Mouse (Mus musculus): ENCODE measurements around the gene Tanc2.
A peak's percentile ranks its signal among the peaks of the same experiment; 100 is the strongest.

The Tanc2 gene

DNA sequence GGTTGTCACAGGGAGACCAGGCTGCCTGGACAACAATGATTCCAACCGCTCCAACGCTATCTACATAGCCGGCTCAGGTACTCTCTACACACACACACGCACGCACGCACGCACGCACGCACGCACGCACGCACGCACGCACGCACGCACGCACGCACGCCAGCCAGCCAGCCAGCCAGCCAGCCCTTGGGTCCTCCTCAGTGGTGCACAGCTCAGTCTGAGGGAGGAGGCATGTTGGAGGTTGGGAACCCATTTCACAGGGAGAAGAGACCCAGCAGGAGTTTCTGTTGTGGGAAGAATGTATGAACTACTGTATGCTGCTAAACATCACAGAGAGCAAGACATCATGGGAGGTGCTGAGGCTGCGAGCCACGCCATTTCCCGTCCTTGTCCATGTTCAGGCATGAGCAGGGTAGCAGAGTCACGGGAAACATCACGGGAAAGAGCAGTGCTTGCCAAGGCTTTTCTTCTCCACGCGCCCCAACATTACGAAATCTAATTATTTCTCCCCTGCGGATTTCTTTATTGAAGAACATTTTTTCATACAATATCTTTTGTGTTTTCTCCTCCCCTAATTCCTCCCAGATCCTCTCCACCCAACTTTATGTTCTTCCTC, 366.1 kb downstream of the Tanc2 start:
- no peak for DNase-seq

DNA sequence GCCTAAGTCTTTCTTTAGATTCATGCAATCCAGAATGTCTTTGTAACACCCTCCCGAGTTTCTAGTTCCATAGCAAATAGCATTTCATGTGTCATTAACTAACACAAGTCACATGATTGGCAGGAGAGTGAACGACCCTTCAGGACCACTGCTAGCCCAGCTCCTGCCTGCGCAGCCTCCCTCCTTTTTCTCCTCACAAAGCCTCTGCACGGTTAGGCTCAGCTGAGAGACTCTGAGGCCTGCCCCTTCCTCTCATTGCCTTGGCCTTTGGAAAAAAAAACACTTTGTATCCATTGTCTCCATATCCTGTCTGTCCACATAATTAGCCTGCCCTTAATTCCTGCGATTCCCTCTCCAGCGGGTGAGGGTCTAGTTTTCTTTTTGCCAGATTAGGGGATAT, 367.7 kb downstream of the Tanc2 start:
- no peak for DNase-seq

DNA sequence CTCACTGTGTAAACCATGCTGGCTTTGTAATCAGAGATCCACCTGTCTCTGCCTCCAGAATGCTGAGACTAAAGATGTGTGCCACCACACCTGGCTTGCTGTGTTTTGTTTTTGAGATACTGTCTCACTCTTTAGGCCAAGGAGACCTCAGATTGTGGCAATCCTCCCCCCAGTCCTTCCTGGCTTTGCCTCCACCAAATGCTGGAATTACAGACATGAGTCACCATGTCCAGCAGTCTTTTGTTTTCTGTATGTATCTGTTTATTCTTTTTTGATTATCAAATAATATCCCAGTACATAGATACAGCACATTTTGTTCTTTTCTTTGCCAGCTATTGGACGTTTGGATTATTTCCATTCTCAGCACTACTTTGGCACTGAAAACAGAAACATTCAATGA, 368.8 kb downstream of the Tanc2 start:
- no peak for DNase-seq

DNA sequence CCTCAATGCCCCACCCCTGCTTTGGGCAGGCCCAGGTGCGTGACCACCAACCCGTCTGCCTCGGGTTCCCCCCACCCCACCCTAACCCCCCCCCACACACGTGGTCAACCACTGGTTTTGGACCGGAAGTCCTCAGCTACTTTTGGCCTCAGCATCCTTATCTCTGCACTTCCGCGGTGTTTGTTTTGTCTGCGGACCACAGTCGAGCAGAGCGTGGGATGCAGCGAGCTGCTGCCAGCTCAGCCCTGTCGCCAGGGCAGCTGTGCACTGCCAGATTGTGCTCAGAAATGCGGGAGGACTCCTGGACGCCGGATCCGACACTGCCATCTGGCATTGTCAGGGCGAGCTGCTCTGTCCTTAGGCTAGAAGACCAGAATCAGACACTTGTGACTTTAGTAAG, 369.6 kb downstream of the Tanc2 start:
- DNase-seq: no peak

DNA sequence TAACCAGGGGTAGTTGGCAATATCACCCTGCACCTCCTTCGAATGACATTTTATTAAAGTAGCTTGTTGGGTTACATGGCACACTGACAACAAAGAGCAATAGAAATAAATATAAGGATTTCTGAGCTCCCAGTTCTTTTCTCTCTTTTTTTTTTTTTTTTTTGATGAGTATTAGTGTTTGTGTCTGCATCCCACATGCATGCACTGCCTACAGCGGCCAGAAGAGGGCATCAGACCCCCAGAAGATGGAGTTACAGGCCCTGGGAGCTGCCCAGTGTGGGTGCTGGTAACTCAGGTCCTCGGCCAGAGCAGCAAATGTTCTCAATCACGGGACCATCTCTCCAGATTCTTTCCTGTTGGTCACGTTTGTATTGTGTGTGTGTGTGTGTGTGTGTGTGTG, 374.9 kb downstream of the Tanc2 start:
- no peak for DNase-seq

DNA sequence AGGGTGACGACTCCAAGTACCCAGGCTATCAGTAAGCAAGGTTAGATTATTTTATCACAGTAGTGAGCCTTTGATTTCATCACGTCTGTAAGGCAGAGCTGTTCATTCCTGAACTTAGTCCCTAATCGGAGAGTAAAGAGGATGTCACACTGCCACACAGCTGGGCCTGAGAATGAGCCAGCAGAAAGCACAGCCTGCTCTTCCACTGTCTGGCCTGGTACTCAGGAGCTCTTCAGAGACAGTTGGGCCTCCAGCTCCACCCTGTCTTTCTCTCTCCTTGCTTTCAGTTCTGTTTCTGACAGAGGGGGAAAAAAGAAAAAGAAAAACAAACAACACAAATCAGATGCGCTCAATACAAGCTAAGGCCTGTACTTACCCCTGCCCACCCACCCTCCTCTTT, 376.5 kb downstream of the Tanc2 start:
- no peak for DNase-seq

DNA sequence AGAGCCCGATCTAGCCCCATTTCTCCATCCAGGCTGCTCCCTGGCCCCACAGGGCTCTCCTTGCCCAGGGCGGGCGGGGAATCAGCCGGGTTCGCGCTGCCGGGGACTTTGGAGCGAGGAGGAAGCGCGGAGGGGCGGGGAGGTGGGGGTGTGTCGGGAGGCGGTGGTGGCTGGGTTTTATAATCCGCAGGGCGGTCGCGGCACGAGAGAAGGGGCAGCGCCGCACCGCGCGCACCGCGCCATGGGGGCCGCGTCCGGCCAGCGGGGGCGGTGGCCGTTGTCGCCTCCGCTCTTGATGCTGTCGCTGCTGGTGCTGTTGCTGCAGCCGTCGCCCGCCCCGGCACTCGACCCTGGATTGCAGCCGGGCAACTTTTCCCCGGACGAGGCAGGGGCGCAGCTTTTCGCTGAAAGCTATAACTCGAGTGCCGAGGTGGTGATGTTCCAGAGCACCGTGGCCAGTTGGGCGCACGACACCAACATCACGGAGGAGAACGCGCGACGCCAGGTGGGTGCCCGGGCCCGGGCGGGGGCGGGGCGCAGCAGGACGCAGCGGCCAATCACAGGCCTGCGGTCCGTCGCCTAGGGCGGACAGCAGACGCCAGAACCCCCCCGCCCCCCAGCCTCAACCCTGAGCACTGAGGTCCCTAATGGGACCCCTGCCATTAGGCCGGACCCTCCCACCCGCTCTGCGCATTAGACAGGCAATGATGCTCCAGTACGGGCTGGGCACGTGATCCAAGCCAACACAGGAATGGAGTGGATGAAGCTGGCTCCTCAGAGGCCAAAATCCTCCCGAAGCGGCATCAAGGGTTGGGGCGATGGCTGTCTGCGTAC, 378.2 kb downstream of the Tanc2 start, which contains the start of gene Ace:
TSS of gene Ace (plus strand) at position 205 of the 834 bp plus-strand sequence.
- peak; percentile 77 for DNase-seq

DNA sequence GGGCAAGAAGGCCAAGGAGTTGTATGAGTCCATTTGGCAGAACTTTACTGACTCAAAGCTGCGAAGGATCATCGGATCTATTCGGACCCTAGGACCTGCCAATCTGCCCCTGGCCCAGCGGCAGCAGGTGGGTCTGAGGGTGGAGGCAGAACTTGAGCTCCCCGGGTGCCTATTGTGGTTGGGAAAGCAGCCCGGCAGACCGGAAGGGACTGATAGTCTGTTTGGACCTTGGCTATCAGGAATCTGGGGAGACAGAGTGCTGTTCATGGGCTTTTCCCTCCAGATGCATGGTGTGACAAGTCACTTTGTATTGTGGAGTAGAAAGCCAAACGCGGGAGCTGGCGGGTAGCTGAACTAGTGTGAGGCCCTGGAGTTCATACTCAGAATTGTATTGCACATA, 379.2 kb downstream of the Tanc2 start:
- no peak for DNase-seq

DNA sequence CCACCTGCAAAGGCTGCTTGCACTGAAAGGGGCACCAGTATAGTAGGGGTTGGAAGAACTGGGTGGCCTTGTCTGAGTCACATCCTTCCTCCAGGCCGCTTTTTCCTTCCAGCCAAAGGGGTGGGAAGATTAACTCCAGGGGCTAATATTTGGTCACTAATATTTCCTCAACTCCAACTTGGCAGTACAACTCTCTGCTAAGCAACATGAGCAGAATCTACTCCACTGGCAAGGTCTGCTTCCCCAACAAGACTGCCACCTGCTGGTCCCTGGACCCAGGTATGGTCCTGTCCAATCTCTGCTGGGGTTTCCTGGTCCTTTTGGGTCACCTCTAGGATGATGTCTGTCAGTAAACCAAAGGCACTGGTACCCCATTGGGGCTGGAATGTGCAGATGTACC, 379.7 kb downstream of the Tanc2 start:
- DNase-seq: peak; percentile 81

DNA sequence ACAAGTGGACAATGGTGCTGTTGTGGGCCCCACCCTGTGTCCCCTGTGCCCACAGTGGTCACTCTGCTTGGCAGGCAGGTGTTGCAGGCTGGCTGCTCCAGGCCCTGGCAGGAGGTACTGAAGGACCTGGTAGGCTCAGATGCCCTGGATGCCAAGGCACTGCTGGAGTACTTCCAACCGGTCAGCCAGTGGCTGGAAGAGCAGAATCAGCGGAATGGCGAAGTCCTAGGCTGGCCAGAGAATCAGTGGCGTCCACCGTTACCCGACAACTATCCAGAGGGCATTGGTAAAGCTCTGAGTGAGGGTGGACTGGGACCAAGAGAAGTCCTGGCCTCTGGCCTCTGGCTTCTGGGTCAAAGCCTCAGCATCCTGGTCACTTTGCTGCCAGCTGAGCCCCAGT, 384.8 kb downstream of the Tanc2 start:
- peak; percentile 44 for DNase-seq

DNA sequence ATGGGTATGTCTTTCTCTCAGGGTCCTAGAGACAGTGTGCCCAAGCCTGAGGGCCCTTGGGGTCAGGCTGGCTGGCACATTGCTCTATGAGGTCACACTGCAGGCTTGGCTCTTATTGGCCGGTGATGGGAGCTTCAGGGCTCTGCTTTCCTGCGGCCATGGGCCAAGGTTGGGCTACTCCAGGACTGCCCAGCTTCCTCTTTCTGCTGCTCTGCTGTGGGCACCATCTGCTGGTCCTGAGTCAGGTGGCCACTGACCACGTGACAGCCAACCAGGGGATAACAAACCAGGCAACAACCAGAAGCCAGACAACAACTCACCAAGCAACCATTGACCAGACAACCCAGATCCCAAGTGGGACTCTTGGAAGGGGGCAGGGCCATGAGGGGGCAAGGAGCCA, 385.3 kb downstream of the Tanc2 start:
- no peak for DNase-seq

DNA sequence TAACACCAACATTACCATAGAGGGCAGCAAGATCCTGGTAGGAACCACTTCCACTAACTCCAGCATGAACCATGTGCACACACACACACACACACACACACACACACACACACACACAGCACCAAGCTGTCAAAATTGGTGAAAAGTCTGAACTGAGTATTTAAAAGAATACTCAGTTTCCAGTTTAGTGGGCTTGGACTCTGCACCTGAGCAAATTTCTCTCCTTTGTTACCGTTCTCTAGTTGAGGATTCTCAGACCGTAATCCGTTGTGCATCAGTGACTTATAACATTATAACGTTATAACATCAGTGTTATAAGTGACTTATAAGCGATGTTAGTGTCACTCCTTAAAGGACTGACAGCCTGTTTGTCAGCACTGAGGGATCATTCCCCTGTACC, 385.9 kb downstream of the Tanc2 start:
- DNase-seq: no peak

DNA sequence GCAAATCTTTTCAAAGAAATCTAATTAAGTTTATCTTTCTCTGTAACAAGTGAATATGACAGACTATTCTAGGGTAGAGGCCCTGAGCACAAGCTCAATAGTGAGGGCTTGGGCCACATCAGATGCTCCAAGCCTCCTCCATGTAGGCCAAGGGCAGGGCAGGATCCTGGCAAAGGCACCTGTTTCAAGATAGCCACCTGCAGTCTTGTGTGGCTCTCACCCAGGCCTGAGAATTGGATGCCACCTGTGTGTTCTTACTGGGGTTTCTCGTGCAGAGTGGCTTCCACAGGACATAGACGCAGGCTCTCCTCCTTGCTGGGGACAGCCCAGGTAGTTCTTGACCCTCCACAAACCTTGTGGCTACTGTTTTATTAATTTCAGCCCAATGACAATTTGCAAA, 388.4 kb downstream of the Tanc2 start:
- no peak for DNase-seq

DNA sequence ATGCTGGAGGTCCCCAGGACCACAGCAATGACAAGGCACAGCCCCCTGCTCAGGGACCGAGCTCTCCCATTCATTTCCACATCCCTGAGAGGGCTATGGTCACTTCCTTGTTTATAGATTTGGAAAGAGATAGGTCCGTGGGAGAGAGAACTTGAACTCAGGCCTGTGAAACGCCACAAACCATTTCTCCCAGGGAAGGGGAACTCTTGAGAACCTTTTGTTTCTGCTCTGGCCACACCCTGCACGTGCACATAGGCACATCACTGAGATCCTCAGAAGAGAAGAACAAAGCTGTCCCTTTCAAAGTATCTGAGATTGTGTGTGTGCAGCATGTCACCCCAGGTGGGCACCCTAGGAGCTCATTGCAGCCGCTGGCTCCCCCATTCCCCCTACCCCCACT, 388.8 kb downstream of the Tanc2 start:
- no peak for DNase-seq
